Mouse (Mus musculus) ES-E14 (cell line): ENCODE data around the gene Sdc3. TPM values are rescaled to one million over a fixed set of nuclear protein-coding genes. Genes with fewer than 3 reads are reported as not detected.

Experiments
- DNase-seq: peaks from one replicate; pipeline ENCODE4 v3.0.0-alpha.2; 2013; ENCODE audit warnings: low read depth, low spot score
- H3K27ac ChIP-seq: 2 replicates; pipeline ENCODE4 v1.5.1; 2012; ENCODE audit warnings: low read depth, mild to moderate bottlenecking, low read length, moderate library complexity, mixed read lengths; ENCODE audit not compliant: poor library complexity, insufficient read depth, severe bottlenecking
- H3K36me3 ChIP-seq: 2 replicates; pipeline ENCODE4 v1.6.1; 2012; ENCODE audit warnings: mild to moderate bottlenecking, low read length, moderate library complexity, mixed read lengths; ENCODE audit not compliant: control insufficient read depth, poor library complexity, insufficient read depth, severe bottlenecking
- H3K4me1 ChIP-seq, 2 experiments: fragments of 150-350 bp in 1 of 2; sonication (generic) in 1 of 2; 2 replicates each; pipeline ENCODE4 v1.6.1; 2012; ENCODE audit warnings: low read length in 2 of 2, mild to moderate bottlenecking in 1 of 2, mixed read lengths in 1 of 2; ENCODE audit not compliant: control insufficient read depth in 2 of 2, insufficient read depth in 2 of 2, poor library complexity in 1 of 2
- H3K4me3 ChIP-seq, 2 experiments: fragments of 150-350 bp in 1 of 2; sonication (generic) in 1 of 2; 2 replicates each; pipeline ENCODE4 v1.5.1; 2012; ENCODE audit warnings: low read length in 2 of 2, low read depth in 1 of 2, mild to moderate bottlenecking in 1 of 2, mixed read lengths in 1 of 2; ENCODE audit not compliant: insufficient read depth in 1 of 2, poor library complexity in 1 of 2, severe bottlenecking in 1 of 2
- H3K9ac ChIP-seq: 2 replicates; pipeline ENCODE4 v1.6.1; 2012; ENCODE audit warnings: low read depth, mild to moderate bottlenecking, low read length, mixed read lengths; ENCODE audit not compliant: poor library complexity, insufficient read depth, severe bottlenecking
- H3K9me3 ChIP-seq: fragments of 150-350 bp; sonication (generic); 2 replicates; pipeline ENCODE4 v1.6.1; 2012; ENCODE audit warnings: low read depth, mild to moderate bottlenecking, low read length; ENCODE audit not compliant: control insufficient read depth, insufficient read depth
- CHD2 ChIP-seq: IDR thresholded peaks from 2 replicates; pipeline ENCODE4 v1.6.1; 2014; ENCODE audit warnings: mild to moderate bottlenecking, low read depth, low read length, inconsistent platforms
- HCFC1 ChIP-seq: IDR thresholded peaks from 2 replicates; pipeline ENCODE4 v1.6.1; 2012; ENCODE audit warnings: low read length, inconsistent platforms, borderline replicate concordance; ENCODE audit not compliant: insufficient read depth
- MAFK ChIP-seq: IDR thresholded peaks from 2 replicates; pipeline ENCODE4 v1.6.1; 2014; ENCODE audit warnings: mild to moderate bottlenecking, low read depth, low read length, inconsistent platforms; ENCODE audit not compliant: insufficient read depth
- ZC3H11A ChIP-seq: IDR thresholded peaks from 2 replicates; pipeline ENCODE4 v1.6.1; 2012; ENCODE audit warnings: low read depth, mild to moderate bottlenecking, inconsistent platforms, low read length, borderline replicate concordance
- ZNF384 ChIP-seq: IDR thresholded peaks from 2 replicates; pipeline ENCODE4 v1.6.1; 2012; ENCODE audit warnings: low read depth, low read length, inconsistent platforms
- in situ Hi-C, 2 experiments: fragments of 600-800 bp; cut with MboI; formaldehyde crosslinking; loops; one replicate each; pipeline ENCODE4 v1.15.1; 2025; ENCODE audit warnings: low sequenced_read_pairs in 2 of 2, inconsistent platforms in 1 of 2; ENCODE audit not compliant: unreplicated experiment in 2 of 2
- total RNA-seq: library from RNA; depleted of rRNA; stranded (reverse); fragments of 300-350 nt; gene quantifications from 2 replicates; pipeline ENCODE4 v1.2.3, GENCODE M21; 2012

The Sdc3 gene
- total RNA-seq, 1 experiment, result 8.7 TPM

DNA sequence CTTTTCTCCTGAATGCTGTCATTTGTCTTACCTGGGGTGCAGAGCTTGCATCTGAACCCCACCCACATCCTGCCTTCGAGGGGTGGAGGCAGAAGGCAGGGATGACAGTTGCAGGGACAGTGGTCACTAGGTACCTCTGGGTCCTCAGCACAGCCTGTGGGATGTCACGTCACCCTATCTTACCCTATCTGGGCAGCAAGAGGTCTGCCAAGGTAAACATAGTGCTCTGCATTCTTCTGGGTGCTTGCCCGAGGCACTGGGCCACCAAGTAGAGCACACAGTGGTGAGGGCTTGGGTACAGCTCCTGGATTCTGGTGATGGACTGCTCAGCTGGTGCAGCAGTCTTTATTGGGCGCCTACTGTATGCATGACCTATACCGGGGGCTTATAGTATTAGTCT, 7.2 kb downstream of the Sdc3 start:
- Histone ChIP-seq H3K4me3 (no peak overlapping the region), H3K27ac (no peak overlapping the region), H3K9ac (no peak overlapping the region), H3K36me3 (no peaks in the 10 kb centered on the region), H3K4me1 (peaks cover 0 to 3% of the 10 kb centered on the region in 2 experiments; a peak in 2 of 4 replicates), H3K9me3 (no peaks in the 10 kb centered on the region)
- no peak for TF ChIP-seq ZNF384
- no peak for TF ChIP-seq CHD2
- no peak for DNase-seq
- in situ Hi-C loops, result no loop called here

DNA sequence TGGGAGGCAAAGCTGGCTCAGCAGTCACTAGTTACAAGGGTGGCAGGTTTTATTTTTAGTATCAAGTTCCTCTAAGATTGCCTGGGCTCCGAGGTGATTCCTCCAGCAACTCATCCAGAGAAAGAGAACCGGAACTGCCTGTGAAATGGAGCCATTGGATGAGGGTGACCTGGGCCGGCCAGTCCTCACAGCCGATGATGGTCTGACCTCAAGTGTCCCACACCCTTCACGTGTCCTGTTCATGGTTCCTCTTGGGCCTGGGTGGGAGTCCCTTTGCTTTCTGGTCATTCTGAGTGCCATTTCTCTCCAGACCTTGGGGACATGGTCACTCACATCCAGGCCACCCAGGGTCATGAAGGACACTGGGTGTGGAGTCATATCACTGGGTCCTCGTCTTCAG, 7.8 kb downstream of the Sdc3 start:
- Histone ChIP-seq H3K36me3 (no peaks in the 10 kb centered on the region), H3K4me1 (peaks cover 0 to 3% of the 10 kb centered on the region in 2 experiments; a peak in 2 of 4 replicates), H3K4me3 (no peak overlapping the region), H3K9ac (no peak overlapping the region), H3K27ac (no peak overlapping the region), H3K9me3 (no peaks in the 10 kb centered on the region)
- in situ Hi-C loops, result no loop called here
- DNase-seq, result no peak
- TF ChIP-seq HCFC1 (no peak), CHD2 (no peak), MAFK (no peak), ZC3H11A (no peak), ZNF384 (no peak)

DNA sequence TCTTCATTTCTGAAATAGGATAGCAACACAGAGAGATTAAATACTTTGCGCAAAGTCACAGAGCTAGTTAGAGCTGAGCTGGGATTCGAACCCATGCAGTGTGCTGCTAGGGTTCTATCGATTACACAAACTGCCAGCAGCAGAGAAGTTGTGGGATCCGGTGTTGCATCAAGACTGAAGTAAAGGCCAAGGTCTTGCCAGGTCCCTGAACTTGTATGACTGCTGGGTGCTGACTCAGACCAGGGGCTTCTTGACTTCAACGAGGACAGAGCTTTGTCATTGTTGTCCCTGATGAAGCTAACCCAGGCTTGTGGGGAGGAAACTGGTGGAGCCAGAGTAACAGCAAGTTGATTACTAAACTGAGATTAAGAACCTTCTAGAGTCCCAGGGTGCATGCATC, 8.9 kb downstream of the Sdc3 start:
- DNase-seq, result no peak
- H3K9ac ChIP-seq, result no peak overlapping the region
- H3K4me1 ChIP-seq, result peaks cover 0 to 3% of the 10 kb centered on the region in 2 experiments; a peak in 2 of 4 replicates
- H3K4me3 ChIP-seq, result no peak overlapping the region
- no peak for TF ChIP-seq CHD2
- TF ChIP-seq ZNF384, result no peak
- TF ChIP-seq MAFK, result no peak
- no peak for TF ChIP-seq HCFC1
- no peak for TF ChIP-seq ZC3H11A
- in situ Hi-C loops, result no loop called here
- H3K9me3 ChIP-seq, result no peaks in the 10 kb centered on the region
- H3K36me3 ChIP-seq, result no peaks in the 10 kb centered on the region
- H3K27ac ChIP-seq, result no peak overlapping the region

DNA sequence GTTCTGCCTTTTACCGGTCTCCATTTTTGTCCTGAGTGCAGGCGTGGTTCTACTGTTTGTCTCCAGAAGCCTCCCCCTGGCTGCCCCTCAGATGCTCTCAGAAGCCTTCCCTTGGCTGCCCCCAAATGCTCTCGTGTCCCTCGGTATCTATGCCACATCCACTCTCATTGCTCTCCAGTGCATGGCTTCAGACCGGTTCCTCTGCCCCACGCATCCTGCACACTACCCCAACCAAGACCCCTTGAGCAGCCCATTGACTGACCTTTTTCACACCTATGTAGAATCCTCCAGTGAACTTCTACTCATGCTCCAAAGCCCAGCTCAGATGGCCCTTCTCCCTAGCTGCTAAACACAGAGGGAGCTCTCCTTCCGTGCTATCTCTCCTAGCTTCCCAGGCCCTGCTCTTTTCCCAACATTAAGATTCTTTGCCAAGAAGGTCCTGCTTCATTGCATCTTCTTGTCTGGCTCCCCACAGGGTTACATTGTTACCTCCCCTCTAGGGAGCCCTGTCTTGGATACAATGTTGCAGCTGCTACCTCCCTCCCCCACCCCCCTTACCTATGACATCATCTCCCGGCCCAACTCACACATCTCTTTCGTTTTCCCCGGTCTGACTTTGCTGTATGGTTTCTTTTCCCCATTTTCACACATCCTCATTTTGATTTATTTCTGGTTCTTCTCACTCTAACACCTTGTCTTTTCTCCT, 9.4 kb downstream of the Sdc3 start:
- TF ChIP-seq CHD2, result no peak
- TF ChIP-seq ZNF384, result no peak
- TF ChIP-seq HCFC1, result no peak
- TF ChIP-seq ZC3H11A, result no peak
- no peak for TF ChIP-seq MAFK
- no peak overlapping the region for H3K4me3 ChIP-seq
- peaks cover 0 to 3% of the 10 kb centered on the region in 2 experiments; a peak in 2 of 4 replicates for H3K4me1 ChIP-seq
- no peaks in the 10 kb centered on the region for H3K36me3 ChIP-seq
- in situ Hi-C loops, result no loop called here
- DNase-seq, result no peak
- H3K27ac ChIP-seq, result no peak overlapping the region; the same call in 1 of the 2 replicates
- H3K9me3 ChIP-seq, result no peaks in the 10 kb centered on the region
- no peak overlapping the region for H3K9ac ChIP-seq

DNA sequence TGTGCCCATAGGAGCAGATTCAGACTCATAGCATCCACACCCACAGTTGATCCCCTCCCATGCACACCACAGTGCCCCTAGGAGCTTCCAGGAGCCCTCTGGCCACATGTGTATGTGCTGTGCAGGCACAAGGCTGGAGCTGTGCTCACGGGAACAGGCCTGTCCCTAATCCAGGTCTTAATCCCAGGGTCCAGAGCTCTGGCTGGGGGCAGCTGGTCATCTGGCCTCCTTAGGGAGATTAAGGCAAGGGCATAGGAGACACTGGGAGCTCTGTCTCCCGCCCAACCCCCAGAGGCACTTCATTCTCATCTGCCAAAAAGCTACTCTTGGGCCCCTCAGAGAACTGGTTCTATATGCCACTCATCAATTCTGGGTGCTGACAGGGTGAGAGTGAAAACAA, 11.3 kb downstream of the Sdc3 start:
- Histone ChIP-seq H3K36me3 (no peaks in the 10 kb centered on the region), H3K9ac (no peak overlapping the region), H3K9me3 (no peaks in the 10 kb centered on the region), H3K4me3 (no peak overlapping the region), H3K4me1 (peaks cover 0 to 3% of the 10 kb centered on the region in 2 experiments; a peak in 2 of 4 replicates), H3K27ac (no peak overlapping the region)
- in situ Hi-C loops, result no loop called here
- TF ChIP-seq ZC3H11A, result no peak
- no peak for TF ChIP-seq CHD2
- TF ChIP-seq ZNF384, result no peak
- TF ChIP-seq MAFK, result no peak
- TF ChIP-seq HCFC1, result no peak
- no peak for DNase-seq
